Mouse (Mus musculus) CH12.LX (cell line): ENCODE measurements at regions not wholly inside any gene's neighbourhood (a gene's known extent, or its start where the extent isn't known, plus 50 kb on each side); places are given as distances from the start of the nearest gene placed in this dataset.

Experiments
- DNase-seq: peaks from one replicate; pipeline ENCODE4 v3.0.0-alpha.2; 2013; ENCODE audit errors: extremely low read depth
- H3K27ac ChIP-seq: 2 replicates; pipeline ENCODE4 v1.5.1; 2012; ENCODE audit warnings: low read depth, mild to moderate bottlenecking, control low read depth, moderate library complexity; ENCODE audit not compliant: insufficient read depth
- H3K27me3 ChIP-seq: replicated peaks from 2 replicates; pipeline ENCODE3; 2012; ENCODE audit warnings: inconsistent platforms
- H3K36me3 ChIP-seq, 2 experiments: replicated peaks in 1 of 2; 2 replicates each; pipeline versions ENCODE3 to v1.6.1; 2012; ENCODE audit warnings: inconsistent platforms in 1 of 2, low read length in 1 of 2, mild to moderate bottlenecking in 1 of 2, mixed read lengths in 1 of 2, moderate library complexity in 1 of 2; ENCODE audit not compliant: control insufficient read depth in 1 of 2, insufficient read depth in 1 of 2
- H3K4me1 ChIP-seq, 2 experiments: 2 replicates each; pipeline ENCODE4 v1.6.1; 2012; ENCODE audit warnings: inconsistent platforms in 1 of 2, moderate library complexity in 1 of 2; ENCODE audit not compliant: insufficient read depth in 2 of 2, control insufficient read depth in 1 of 2
- H3K4me2 ChIP-seq: 2 replicates; pipeline ENCODE4 v1.6.1; 2012; ENCODE audit warnings: low read depth, mild to moderate bottlenecking, control low read depth; ENCODE audit not compliant: poor library complexity, insufficient read depth, severe bottlenecking
- H3K4me3 ChIP-seq, 3 experiments: fragments of 150-350 bp in 1 of 3; sonication (generic) in 1 of 3; replicated peaks in 1 of 3; 2 replicates each; pipeline versions ENCODE3 to v1.5.1; 2011 to 2012; ENCODE audit warnings: low read depth in 2 of 3, low read length in 2 of 3, mild to moderate bottlenecking in 2 of 3, moderate library complexity in 2 of 3, control low read depth in 1 of 3, improper control_type of control experiment in 1 of 3, inconsistent platforms in 1 of 3, mixed read lengths in 1 of 3; ENCODE audit not compliant: poor library complexity in 1 of 3
- H3K79me2 ChIP-seq: replicated peaks from 2 replicates; pipeline ENCODE4 v1.6.1; 2012; ENCODE audit warnings: mild to moderate bottlenecking, moderate library complexity; ENCODE audit not compliant: control insufficient read depth, poor library complexity, insufficient read depth, severe bottlenecking; ENCODE audit errors: extremely low read depth
- H3K9ac ChIP-seq: 2 replicates; pipeline ENCODE4 v1.6.1; 2012; ENCODE audit warnings: low read depth, mild to moderate bottlenecking, control low read depth, moderate library complexity; ENCODE audit not compliant: insufficient read depth
- H3K9me3 ChIP-seq: replicated peaks from 2 replicates; pipeline ENCODE3; 2012; ENCODE audit warnings: low read length, inconsistent platforms, mixed read lengths
- CTCF ChIP-seq, 2 experiments: IDR thresholded peaks in 1 of 2; conservative IDR thresholded peaks in 1 of 2; 2 replicates each; pipeline ENCODE4 v1.5.1; 2011 to 2012; ENCODE audit warnings: low read depth in 2 of 2, low read length in 2 of 2, improper control_type of control experiment in 1 of 2, inconsistent platforms in 1 of 2, mild to moderate bottlenecking in 1 of 2, moderate library complexity in 1 of 2
- ELF1 ChIP-seq: IDR thresholded peaks from 2 replicates; pipeline ENCODE4 v1.6.1; 2014; ENCODE audit warnings: low read depth, mild to moderate bottlenecking, inconsistent platforms, low read length, improper control_type of control experiment
- ETS1 ChIP-seq: conservative IDR thresholded peaks from 2 replicates; pipeline ENCODE4 v1.6.1; 2012; ENCODE audit warnings: low read depth, mild to moderate bottlenecking, inconsistent platforms, low read length, improper control_type of control experiment, moderate library complexity
- MAZ ChIP-seq: IDR thresholded peaks from 2 replicates; pipeline ENCODE4 v1.6.1; 2012; ENCODE audit warnings: low read depth, mild to moderate bottlenecking, inconsistent platforms, low read length, improper control_type of control experiment, moderate library complexity
- POLR2AphosphoS2 ChIP-seq: IDR thresholded peaks from 2 replicates; pipeline ENCODE4 v1.6.1; 2011; ENCODE audit warnings: low read depth, low read length, improper control_type of control experiment
- RAD21 ChIP-seq: IDR thresholded peaks from 2 replicates; pipeline ENCODE4 v1.6.1; 2011; ENCODE audit warnings: low read depth, mild to moderate bottlenecking, low read length, improper control_type of control experiment, moderate library complexity
- SIN3A ChIP-seq: IDR thresholded peaks from 2 replicates; pipeline ENCODE4 v1.6.1; 2012; ENCODE audit warnings: low read length, improper control_type of control experiment, inconsistent platforms
- SMC3 ChIP-seq: IDR thresholded peaks from 2 replicates; pipeline ENCODE4 v1.6.1; 2011; ENCODE audit warnings: low read depth, low read length, improper control_type of control experiment
- USF1 ChIP-seq: IDR thresholded peaks from 2 replicates; pipeline ENCODE4 v1.6.1; 2014; ENCODE audit warnings: low read depth, mild to moderate bottlenecking, inconsistent platforms, low read length, improper control_type of control experiment
- ZNF384 ChIP-seq: IDR thresholded peaks from 2 replicates; pipeline ENCODE4 v1.6.1; 2012; ENCODE audit warnings: low read depth, low read length, improper control_type of control experiment, inconsistent platforms
- dilution Hi-C: fragments of 300-500 bp; cut with MboI; formaldehyde crosslinking; loops from 2 replicates; pipeline ENCODE4 v1.14.3; 2020; ENCODE audit warnings: low sequenced_read_pairs; ENCODE audit not compliant: extremely low pct_unique_long_range_greater_than_20kb, extremely low pct_ligation_motif_present
- in situ Hi-C: fragments of 300-500 bp; cut with MboI; formaldehyde crosslinking; loops from 3 replicates; pipeline ENCODE4 v1.14.3; 2019; ENCODE audit warnings: low sequenced_read_pairs, low pct_ligation_motif_present, low pct_unique_long_range_greater_than_20kb, mixed read lengths

- no peak overlapping the region for H3K27ac ChIP-seq
- dilution Hi-C loops: no loop called here
- no peak overlapping the region for H3K4me2 ChIP-seq
- no peaks in the 10 kb centered on the region for H3K9me3 ChIP-seq
- peaks cover 0 to 3% of the 10 kb centered on the region in 2 experiments; a peak in 2 of 4 replicates for H3K4me1 ChIP-seq
- no peaks in the 10 kb centered on the region for H3K79me2 ChIP-seq
- H3K9ac ChIP-seq: no peak overlapping the region
- TF ChIP-seq RAD21 (peak; percentile 74), SMC3 (peak; percentile 65), MAZ (no peak), CTCF (conservative IDR thresholded peaks at IDR 0.05 in 1 of 2, IDR thresholded peaks at IDR 0.05 in 1 of 2; ENCODE audit: low read depth in 2 of 2, low read length in 2 of 2) (peak; percentile 28 to 72; a peak in 2 of 4 replicates), SIN3A (no peak)
- TF ChIP-seq, all 38 proteins: peak for 3
- H3K36me3 ChIP-seq: no peaks in the 10 kb centered on the region
- in situ Hi-C loops: no loop called here
- DNase-seq: peak; percentile 34
- peaks cover 35% of the 10 kb centered on the region for H3K27me3 ChIP-seq
- H3K4me3 ChIP-seq: no peak overlapping the region
These were observed 50.9 kb upstream of the Kap start for GRCm38 (mm10) chr6:133904501-133904900.

GRCm38 (mm10) chr6:133934667-133935066, 81.1 kb upstream of the Kap start:
- TF ChIP-seq ZNF384 (no peak), POLR2AphosphoS2 (no peak), ETS1 (no peak), MAZ (no peak), USF1 (no peak)
- TF ChIP-seq, all 38 proteins: peak for 0
- in situ Hi-C loops: no loop called here
- Histone ChIP-seq H3K4me1 (no peaks in the 10 kb centered on the region), H3K79me2 (no peaks in the 10 kb centered on the region), H3K9me3 (peaks cover 2% of the 10 kb centered on the region), H3K27me3 (peaks cover 29% of the 10 kb centered on the region), H3K4me3 (no peak overlapping the region), H3K4me2 (no peak overlapping the region), H3K36me3 (no peaks in the 10 kb centered on the region), H3K9ac (no peak overlapping the region), H3K27ac (no peak overlapping the region)
- dilution Hi-C loops: no loop called here
- DNase-seq: no peak

DNA sequence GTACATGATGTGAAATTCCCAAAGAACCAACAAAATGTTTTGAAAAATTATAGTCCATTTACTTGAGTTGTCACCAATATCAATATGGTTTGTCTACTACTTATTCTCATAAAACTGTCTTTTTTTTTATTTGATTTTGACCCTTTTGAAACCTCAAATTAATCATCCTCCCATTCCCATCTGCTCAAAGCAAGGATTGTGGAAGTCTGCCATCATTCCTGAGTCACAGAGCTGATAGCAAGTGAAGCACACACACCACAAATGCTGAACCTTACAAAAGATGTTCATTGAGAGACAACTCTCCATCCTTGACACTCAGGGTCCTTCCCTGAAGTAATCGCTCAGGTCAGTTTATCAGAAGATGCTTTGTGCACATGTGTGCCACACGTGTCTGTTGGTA, 82.1 kb upstream of the Kap start:
- Histone ChIP-seq H3K9me3 (peaks cover 2% of the 10 kb centered on the region), H3K27me3 (peaks cover 29% of the 10 kb centered on the region), H3K9ac (no peak overlapping the region), H3K79me2 (no peaks in the 10 kb centered on the region), H3K36me3 (no peaks in the 10 kb centered on the region), H3K4me1 (no peaks in the 10 kb centered on the region), H3K27ac (no peak overlapping the region), H3K4me3 (no peak overlapping the region), H3K4me2 (no peak overlapping the region)
- no peak for DNase-seq
- dilution Hi-C loops: no loop called here
- TF ChIP-seq ELF1: no peak
- in situ Hi-C loops: no loop called here
